Mouse (Mus musculus) brain, embryonic 18.5 days (tissue): ENCODE measurements around the gene Ncor1.
"Not testable (repeated sequence)": the region's sequence is repeated elsewhere in the genome, so short reads cannot be mapped to it uniquely, and the experiment has no call there.

Experiments used
- DNase-seq: peaks from one replicate; pipeline ENCODE4 v3.0.0-alpha.2; 2012; ENCODE audit warnings: low read depth, low spot score

Gene Ncor1

GRCm38 (mm10) chr11:62366879-62367278 is 91.5 kb downstream of the Ncor1 start:
- no peak for DNase-seq

- DNase-seq: no peak
These were observed 103.1 kb downstream of the Ncor1 start for GRCm38 (mm10) chr11:62355216-62355615.

- DNase-seq: no peak
These were observed 106.4 kb downstream of the Ncor1 start for GRCm38 (mm10) chr11:62351948-62352347.

- no peak for DNase-seq
These were observed 115.3 kb downstream of the Ncor1 start for GRCm38 (mm10) chr11:62343002-62343401.

GRCm38 (mm10) chr11:62332228-62332627 is 126.1 kb downstream of the Ncor1 start:
- DNase-seq: no peak

GRCm38 (mm10) chr11:62331141-62331540 is 127.2 kb downstream of the Ncor1 start:
- no peak for DNase-seq

- no peak for DNase-seq
These were observed 134.7 kb downstream of the Ncor1 start for GRCm38 (mm10) chr11:62323659-62324058.

GRCm38 (mm10) chr11:62320097-62320496 is 138.2 kb downstream of the Ncor1 start:
- DNase-seq: no peak

GRCm38 (mm10) chr11:62317746-62318145 is 140.6 kb downstream of the Ncor1 start:
- DNase-seq: no peak

GRCm38 (mm10) chr11:62314984-62315383 is 143.4 kb downstream of the Ncor1 start:
- no peak for DNase-seq

- no peak for DNase-seq
These were observed 149.0 kb downstream of the Ncor1 start for GRCm38 (mm10) chr11:62309296-62309695.

GRCm38 (mm10) chr11:62305866-62306265 is 152.5 kb downstream of the Ncor1 start:
- DNase-seq: no peak

GRCm38 (mm10) chr11:62298883-62299282 is 159.5 kb downstream of the Ncor1 start:
- no peak for DNase-seq

- no peak for DNase-seq
These were observed 164.2 kb downstream of the Ncor1 start for GRCm38 (mm10) chr11:62294121-62294520.

GRCm38 (mm10) chr11:62287700-62288099 is 170.6 kb downstream of the Ncor1 start:
- DNase-seq: no peak

- DNase-seq: no peak
These were observed 173.3 kb downstream of the Ncor1 start for GRCm38 (mm10) chr11:62285020-62285419.

- DNase-seq: not testable (repeated sequence)
These were observed 174.3 kb downstream of the Ncor1 start for GRCm38 (mm10) chr11:62284020-62284419.

- DNase-seq: no peak
These were observed 176.7 kb downstream of the Ncor1 start for GRCm38 (mm10) chr11:62281601-62281997.

- DNase-seq: peak; percentile 80
These were observed 177.4 kb downstream of the Ncor1 start, which contains the start of the genes Zswim7 and Ttc19 for GRCm38 (mm10) chr11:62280675-62281600. Gene Zswim7 (minus strand): TSS chr11:62281375. Gene Ttc19 (plus strand): TSS chr11:62281473.

- DNase-seq: no peak
These were observed 180.3 kb downstream of the Ncor1 start for GRCm38 (mm10) chr11:62278027-62278426.

GRCm38 (mm10) chr11:62277086-62277485 is 181.3 kb downstream of the Ncor1 start:
- no peak for DNase-seq

- DNase-seq: no peak
These were observed 187.5 kb downstream of the Ncor1 start for GRCm38 (mm10) chr11:62270851-62271250.

- no peak for DNase-seq
These were observed 189.2 kb downstream of the Ncor1 start for GRCm38 (mm10) chr11:62269097-62269496.
